12 mouse cellular contexts compared by ENCODE assay signal in genomic region chrX:165362798-165363197, GRCm38 (mm10). TPM values are rescaled to one million over a fixed set of nuclear protein-coding genes. Genes with fewer than 3 reads are reported as not detected.
DNase-seq lines count a peak whose midpoint lies in the region; ATAC-seq and TF ChIP-seq lines count a peak whose summit lies in the region.
"Had no signal": no experiment of that assay in that cellular context is flagged by ENCODE, and none has a peak within 500 bp of the region (broad histone marks: within the 10 kb centered on the region; RNA-seq: fewer than 3 reads in every experiment).

No protein-coding gene starts in this region.

- intact Hi-C loops in gastrocnemius, postnatal 36 days (cut with DNase I) = no loop called here

- 58% methylated on average over 1 of the region's 1 CpGs for WGBS in heart, embryonic 12.5 days
- 78% methylated on average over 1 of the region's 1 CpGs for WGBS in thymus, adult 2 months

- H3K36me3 ChIP-seq in heart, embryonic 12.5 days = no peaks in the 10 kb centered on the region
- H3K36me3 ChIP-seq in thymus, adult 2 months (ENCODE audit: control insufficient read depth, insufficient read depth, low read length) = no peaks in the 10 kb centered on the region
- H3K36me3 ChIP-seq: stomach, embryonic 15.5 days had no signal

- H3K4me3 ChIP-seq in heart, embryonic 12.5 days = no peak overlapping the region
- no peak overlapping the region for H3K4me3 ChIP-seq in thymus, adult 2 months (ENCODE audit: control insufficient read depth, insufficient read depth, low read length)
- H3K4me3 ChIP-seq: stomach, embryonic 15.5 days had no signal

- H3K9ac ChIP-seq in heart, embryonic 12.5 days = no peak overlapping the region
- H3K9ac ChIP-seq: stomach, embryonic 15.5 days had no signal

- no peak for TF ChIP-seq CTCF in thymus, adult 2 months (IDR thresholded peaks at IDR 0.05; ENCODE audit: borderline replicate concordance, control insufficient read depth, extremely low read depth, insufficient read depth, low read length, poor library complexity)

- no peak for TF ChIP-seq POLR2A in thymus, adult 2 months (IDR thresholded peaks at IDR 0.05; ENCODE audit: control insufficient read depth, extremely low read depth, insufficient read depth, low read length, poor library complexity)

- H3K9me3 ChIP-seq in heart, embryonic 12.5 days (replicated peaks) = no peaks in the 10 kb centered on the region
- H3K9me3 ChIP-seq: stomach, embryonic 15.5 days had no signal

- no peak for ATAC-seq in heart, embryonic 12.5 days (ENCODE audit: insufficient number of reproducible peaks, low FRiP score)
- no peak for ATAC-seq in megakaryocyte, adult 5-6 weeks (ENCODE audit: poor library complexity, severe bottlenecking)

- H3K27ac ChIP-seq in heart, embryonic 12.5 days (ENCODE audit: poor library complexity, severe bottlenecking) = no peak overlapping the region
- H3K27ac ChIP-seq in thymus, adult 2 months (ENCODE audit: control insufficient read depth, insufficient read depth, low read length) = no peak overlapping the region
- H3K27ac ChIP-seq: macrophage; stomach, embryonic 15.5 days had no signal

- H3K4me1 ChIP-seq in heart, embryonic 12.5 days (replicated peaks) = no peaks in the 10 kb centered on the region
- H3K4me1 ChIP-seq in thymus, adult 2 months (replicated peaks; ENCODE audit: control insufficient read depth, insufficient read depth, low read length) = no peaks in the 10 kb centered on the region
- H3K4me1 ChIP-seq: stomach, embryonic 15.5 days had no signal

- H3K4me2 ChIP-seq in heart, embryonic 12.5 days = no peak overlapping the region
- H3K4me2 ChIP-seq: stomach, embryonic 15.5 days had no signal

- no peaks in the 10 kb centered on the region for H3K27me3 ChIP-seq in heart, embryonic 12.5 days (replicated peaks)
- H3K27me3 ChIP-seq in thymus, adult 2 months (ENCODE audit: control insufficient read depth, insufficient read depth, low read length) = no peaks in the 10 kb centered on the region
- H3K27me3 ChIP-seq: CH12.LX; stomach, embryonic 15.5 days had no signal

- peak; percentile 88 for DNase-seq in heart, adult 11 months
- peak; percentile 5 to 14 for DNase-seq in urinary bladder, adult 18-20 months (ENCODE audit: low spot score in 2 of 2)
- DNase-seq in urinary bladder, postnatal 4 days (ENCODE audit: low spot score in 2 of 2) = no peak
- DNase-seq in gastrocnemius, postnatal 36 days = peak; percentile 8 to 14
- peak; percentile 40 for DNase-seq in lung, postnatal 10 days
- no peak for DNase-seq in thymus, adult 2 months

RNA-seq across cellular contexts. Expression of gene Glra2, which starts 35.6 kb away (rescaled TPM):
- polyA plus RNA-seq in heart, embryonic 12.5 days (2016; fragmentation: Nextera tagmentation; extraction: Ambion mirVana) = not detected in 2 replicates
- not detected for total RNA-seq in gastrocnemius, postnatal 36 days (2021)
- polyA plus RNA-seq in thymus, adult 2 months (2012; rRNA removed) = not detected in 2 replicates
- not detected in 2 replicates for total RNA-seq in megakaryocyte, adult 5-6 weeks (2015)
- not detected in 2 replicates for total RNA-seq in megakaryocyte, adult 5-6 weeks (2017)
- total RNA-seq: CH12.LX had no signal
- polyA plus RNA-seq: heart, postnatal 0 days; macrophage had no signal

Comparison
In these comparisons a context has a peak if more than half of its experiments do, and no peak if none do; other contexts are left out.
1. DNase-seq: peak in heart, adult 11 months (single experiment), urinary bladder, adult 18-20 months (2 of 2), gastrocnemius, postnatal 36 days (2 of 2) and lung, postnatal 10 days (single experiment); none in urinary bladder, postnatal 4 days (0 of 2) and thymus, adult 2 months (single experiment).